Mouse (Mus musculus) naive thymus-derived CD4-positive, alpha-beta T cell, adult 2 months (primary cell): ENCODE data around the gene Slc8a2.
A peak's percentile ranks its signal among the peaks of the same experiment; 100 is the strongest.

ENCODE experiments used
- DNase-seq: peaks from one replicate; pipeline ENCODE4 v3.0.0-alpha.2; 2011; ENCODE audit warnings: low read depth

The Slc8a2 gene

GRCm38 (mm10) chr7:16129421-16129845 lies at the start of gene Slc8a2:
Gene Slc8a2, plus strand, starts transcription at chr7:16129826.
- peak; percentile 56 for DNase-seq

- no peak for DNase-seq
Observed at GRCm38 (mm10) chr7:16079947-16080346, 49.7 kb upstream of the Slc8a2 start.

- no peak for DNase-seq
Observed at GRCm38 (mm10) chr7:16080581-16080980, 49.0 kb upstream of the Slc8a2 start.

GRCm38 (mm10) chr7:16083361-16083760 lies 46.3 kb upstream of the Slc8a2 start:
- no peak for DNase-seq

GRCm38 (mm10) chr7:16087587-16087986 lies 42.0 kb upstream of the Slc8a2 start:
- DNase-seq: no peak

GRCm38 (mm10) chr7:16094592-16094991 lies 35.0 kb upstream of the Slc8a2 start:
- DNase-seq: no peak

- DNase-seq: peak; percentile 99
Observed at GRCm38 (mm10) chr7:16098021-16099017, 31.3 kb upstream of the Slc8a2 start, which contains the start of gene Napa. Gene Napa, plus strand, starts transcription at chr7:16098458.

GRCm38 (mm10) chr7:16099901-16100300 lies 29.7 kb upstream of the Slc8a2 start:
- DNase-seq: no peak

- no peak for DNase-seq
Observed at GRCm38 (mm10) chr7:16101081-16101480, 28.5 kb upstream of the Slc8a2 start.

- DNase-seq: no peak
Observed at GRCm38 (mm10) chr7:16101726-16102475, 27.7 kb upstream of the Slc8a2 start.

GRCm38 (mm10) chr7:16102686-16103226 lies 26.9 kb upstream of the Slc8a2 start:
- DNase-seq: no peak

GRCm38 (mm10) chr7:16103760-16104159 lies 25.9 kb upstream of the Slc8a2 start:
- DNase-seq: no peak

- no peak for DNase-seq
Observed at GRCm38 (mm10) chr7:16104611-16105388, 24.8 kb upstream of the Slc8a2 start.

GRCm38 (mm10) chr7:16108886-16109542 lies 20.6 kb upstream of the Slc8a2 start:
- no peak for DNase-seq

GRCm38 (mm10) chr7:16110158-16110557 lies 19.5 kb upstream of the Slc8a2 start:
- DNase-seq: no peak

GRCm38 (mm10) chr7:16111284-16112090 lies 18.1 kb upstream of the Slc8a2 start:
- no peak for DNase-seq

- DNase-seq: no peak
Observed at GRCm38 (mm10) chr7:16116418-16116817, 13.2 kb upstream of the Slc8a2 start.

GRCm38 (mm10) chr7:16117100-16117499 lies 12.5 kb upstream of the Slc8a2 start:
- DNase-seq: no peak

GRCm38 (mm10) chr7:16119569-16120261 lies 9.9 kb upstream of the Slc8a2 start, which contains the start of gene Kptn:
Gene Kptn, plus strand, starts transcription at chr7:16119895.
- peak; percentile 96 for DNase-seq

- DNase-seq: no peak
Observed at GRCm38 (mm10) chr7:16120262-16120600, 9.4 kb upstream of the Slc8a2 start.
